Mouse (Mus musculus): ENCODE measurements at regions not wholly inside any gene's neighbourhood (a gene's known extent, or its start where the extent isn't known, plus 50 kb on each side); places are given as distances from the start of the nearest gene placed in this dataset.

DNA sequence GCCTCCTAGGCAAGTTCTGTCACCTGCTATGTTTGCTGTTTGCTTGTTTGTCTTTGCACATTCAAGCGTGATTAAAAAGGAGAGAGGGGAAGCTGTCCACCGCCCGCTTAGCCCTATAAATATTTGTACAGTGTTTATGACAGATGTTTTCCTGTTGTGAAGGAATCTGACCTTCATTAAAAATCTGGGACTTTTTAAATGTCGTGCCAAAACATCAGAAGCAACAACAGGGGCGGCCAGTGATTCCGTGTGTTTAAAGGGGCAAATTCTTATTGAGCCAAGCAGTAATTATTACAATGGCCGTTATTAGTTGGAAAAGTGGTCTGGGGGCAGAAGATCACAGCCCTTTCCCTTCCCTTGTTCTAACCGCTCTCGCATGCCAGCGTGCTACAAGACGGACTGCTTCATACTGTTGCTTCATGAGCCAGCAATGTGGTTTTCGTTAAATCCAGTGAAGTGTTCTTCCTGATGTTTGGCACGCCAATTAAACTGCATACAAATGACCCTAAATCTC, 119.3 kb downstream of the Gas1 start:
- no peak for DNase-seq

DNA sequence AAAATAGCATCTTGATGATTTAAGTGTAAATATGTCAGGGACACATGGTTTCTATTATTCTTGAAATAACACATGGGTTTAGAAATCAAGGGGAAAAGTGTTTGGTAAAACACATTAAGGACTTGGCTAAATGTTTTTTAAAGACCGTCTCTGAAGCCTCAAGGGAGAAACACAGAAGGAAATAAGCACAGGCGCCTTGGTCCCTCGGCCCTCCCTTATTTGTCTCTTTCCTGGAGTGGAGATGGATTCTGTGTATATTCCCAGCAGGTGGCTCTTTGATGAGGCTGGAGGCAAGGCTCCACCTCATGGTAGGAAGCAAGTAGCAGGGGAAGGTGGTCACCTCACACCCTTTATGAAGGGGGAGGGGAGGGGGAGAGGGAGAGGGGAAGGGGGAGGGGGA, 122.6 kb downstream of the Gas1 start:
- no peak for DNase-seq

DNA sequence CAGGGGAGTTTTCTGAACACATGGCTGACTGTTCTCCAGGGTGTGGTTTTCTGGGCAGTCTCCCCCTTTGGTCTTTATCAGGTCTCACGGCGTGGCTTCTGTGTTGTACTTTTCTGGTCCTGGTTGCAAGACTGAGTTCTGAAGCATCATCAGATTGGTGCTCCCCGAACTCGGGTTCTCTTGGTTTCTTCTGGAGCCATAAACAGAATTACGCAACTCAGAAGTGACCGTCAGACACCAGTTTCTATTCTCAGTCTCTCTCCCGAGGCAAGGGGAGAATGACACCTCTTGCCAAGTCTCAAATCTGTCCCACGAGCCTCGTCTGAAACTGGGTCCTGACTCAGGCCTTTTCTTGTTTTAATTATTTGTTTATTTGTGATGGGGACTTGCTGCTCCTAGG, 123.1 kb downstream of the Gas1 start:
- DNase-seq = no peak

DNA sequence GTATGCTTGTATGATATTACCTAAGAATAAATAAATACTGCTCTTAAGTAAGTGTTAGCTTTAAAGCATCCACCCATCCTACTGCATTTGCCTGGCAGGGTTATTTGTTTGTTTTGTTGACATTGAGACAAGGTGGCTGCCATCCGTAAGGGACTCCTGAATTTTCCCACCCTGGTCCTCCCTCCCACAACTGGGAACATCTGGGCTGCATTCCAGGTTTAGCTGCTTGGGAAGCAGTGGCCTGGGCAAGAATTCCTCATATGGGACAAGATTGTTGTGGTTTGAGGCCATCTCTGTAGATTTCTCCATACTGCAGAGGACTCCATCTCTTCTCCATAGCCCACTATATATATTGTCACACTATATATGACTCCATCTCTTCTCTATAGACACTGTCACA, 125.3 kb downstream of the Gas1 start:
- no peak for DNase-seq

DNA sequence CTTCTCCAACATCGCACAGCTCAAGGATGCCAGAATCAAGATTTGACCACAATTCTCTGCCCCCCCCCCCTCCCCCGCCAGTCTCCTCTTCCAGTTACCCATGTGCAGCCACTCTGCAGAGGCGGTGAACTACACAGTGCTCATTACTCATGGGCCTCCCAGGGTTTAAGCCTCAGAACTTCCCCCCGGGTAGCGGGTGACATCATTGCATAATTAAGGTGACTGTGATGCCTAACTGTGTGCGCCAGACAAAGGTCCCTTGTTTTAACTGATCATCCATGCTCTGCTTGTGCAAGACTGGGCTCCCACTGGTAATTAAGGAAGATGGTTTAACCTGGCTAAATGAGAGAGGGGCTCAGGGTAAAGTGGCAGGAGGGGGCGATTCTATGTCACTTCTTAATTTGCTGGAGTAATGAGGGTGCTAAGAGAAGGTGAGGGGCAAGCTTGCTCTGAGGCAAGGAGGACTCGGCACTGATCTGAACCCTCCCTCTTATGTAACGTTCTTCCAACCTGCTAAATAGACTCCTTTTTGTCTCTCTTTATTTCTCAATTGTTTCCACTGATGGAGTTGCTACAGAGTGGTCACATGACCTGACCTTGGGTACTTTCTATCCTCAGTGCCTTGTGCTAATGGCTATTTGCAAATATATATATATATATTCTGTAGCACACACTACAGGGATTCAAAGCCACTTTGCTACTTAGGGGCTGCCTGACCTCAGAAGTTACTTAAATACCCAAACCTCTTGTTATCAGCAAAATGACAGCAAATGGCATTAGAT, 126.2 kb downstream of the Gas1 start:
- no peak for DNase-seq

DNA sequence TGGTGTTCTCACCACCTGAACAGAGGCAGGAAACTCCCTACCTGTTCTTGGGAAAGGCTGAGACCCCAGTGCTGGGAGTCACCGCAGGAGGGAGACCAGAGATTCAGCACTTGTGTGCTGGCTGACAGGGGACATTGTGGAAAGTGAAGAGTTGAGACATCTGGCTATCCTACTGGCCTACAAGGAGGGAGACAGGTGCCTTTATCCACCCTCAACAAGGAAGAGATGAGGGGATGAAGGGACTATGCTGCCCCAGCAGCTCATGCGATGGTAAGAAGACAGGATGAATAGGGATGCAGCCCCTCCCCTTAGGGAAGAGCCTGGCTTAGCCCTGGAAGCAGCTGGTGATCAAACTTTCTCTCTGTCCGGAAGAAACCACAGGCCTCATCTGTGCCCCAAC, 127.5 kb downstream of the Gas1 start:
- no peak for DNase-seq

DNA sequence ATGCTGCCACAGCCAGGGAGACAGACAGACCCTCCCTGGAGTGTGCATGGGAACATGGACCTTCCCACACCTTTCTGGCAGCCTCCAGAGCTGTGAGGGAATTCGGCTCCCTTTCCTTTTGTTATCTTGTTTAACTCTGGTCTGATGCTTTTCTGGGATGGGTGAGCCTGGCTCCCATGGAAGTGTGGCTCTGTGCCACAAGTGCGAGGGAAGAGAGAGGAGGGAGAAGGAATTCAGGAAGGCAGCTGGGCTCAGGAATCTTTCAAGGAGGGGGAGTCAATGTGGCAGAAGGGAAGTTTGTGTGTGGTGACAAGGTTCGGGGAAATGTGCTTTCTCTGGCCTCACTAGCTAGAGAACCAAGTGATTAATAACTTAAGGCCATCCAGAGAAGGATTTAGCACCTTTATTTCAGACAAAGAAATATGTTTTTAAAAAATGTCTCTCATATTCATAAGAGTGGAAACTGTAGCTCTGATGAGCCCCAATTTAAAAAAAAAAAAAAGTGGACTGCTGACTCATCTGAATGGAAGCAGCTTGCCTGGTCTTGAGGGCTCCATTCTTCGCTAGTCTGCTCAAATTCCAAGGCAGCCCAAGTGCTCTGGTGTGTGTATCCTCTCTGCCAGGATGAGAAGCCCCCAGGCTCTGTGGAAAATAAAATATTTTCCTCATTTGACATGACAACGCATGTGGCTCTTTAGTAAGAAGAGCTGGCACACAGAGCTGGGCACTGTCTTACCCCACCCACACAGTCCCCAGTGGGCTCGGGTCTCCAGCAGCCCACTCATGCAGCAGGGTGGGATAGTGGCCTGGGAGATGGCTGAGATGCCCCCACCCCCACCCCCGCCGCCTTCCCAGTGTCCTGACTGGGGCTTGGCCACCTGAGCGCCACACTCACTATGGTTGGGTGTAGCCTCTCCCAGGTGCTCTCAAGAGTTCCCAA, 129.1 kb downstream of the Gas1 start:
- DNase-seq = no peak

DNA sequence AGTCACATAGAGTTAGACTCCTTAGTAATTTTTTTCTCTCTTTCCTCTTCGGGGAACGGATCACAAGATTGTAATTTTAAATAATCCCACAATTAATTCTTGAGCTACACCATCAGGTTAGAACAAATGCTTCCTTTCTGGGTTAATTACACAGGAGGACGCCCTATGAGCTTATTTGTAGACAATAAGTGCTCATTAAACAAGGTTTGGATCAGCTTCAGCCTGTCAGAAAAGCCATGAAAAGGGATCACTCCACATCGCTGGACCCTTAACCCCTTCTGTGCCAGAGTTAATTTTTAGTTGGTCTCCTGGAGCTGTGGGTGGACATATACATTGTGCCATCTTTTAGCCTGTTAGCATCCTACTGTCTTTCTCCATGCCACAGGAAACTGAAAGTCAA, 131.4 kb downstream of the Gas1 start:
- no peak for DNase-seq

DNA sequence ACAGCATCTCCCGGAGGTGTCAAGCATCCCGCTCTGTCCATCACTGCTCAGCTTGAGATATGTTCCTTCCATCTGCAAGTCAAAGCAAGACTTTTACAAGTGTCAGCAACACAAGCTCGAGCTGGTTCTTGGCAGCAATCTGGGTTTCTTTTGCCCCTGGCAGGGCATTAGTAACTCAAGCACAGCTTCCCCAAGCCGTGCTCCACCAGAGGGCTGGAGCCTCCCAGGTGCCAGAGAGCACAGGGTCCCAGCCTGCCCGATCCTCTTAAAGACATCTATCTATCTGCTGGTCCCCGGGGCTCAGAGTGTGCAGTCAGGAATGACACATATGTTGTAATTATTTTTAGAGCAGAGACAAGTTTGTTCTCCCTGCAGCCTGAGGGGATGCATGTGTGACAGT, 132.3 kb downstream of the Gas1 start:
- DNase-seq = no peak

DNA sequence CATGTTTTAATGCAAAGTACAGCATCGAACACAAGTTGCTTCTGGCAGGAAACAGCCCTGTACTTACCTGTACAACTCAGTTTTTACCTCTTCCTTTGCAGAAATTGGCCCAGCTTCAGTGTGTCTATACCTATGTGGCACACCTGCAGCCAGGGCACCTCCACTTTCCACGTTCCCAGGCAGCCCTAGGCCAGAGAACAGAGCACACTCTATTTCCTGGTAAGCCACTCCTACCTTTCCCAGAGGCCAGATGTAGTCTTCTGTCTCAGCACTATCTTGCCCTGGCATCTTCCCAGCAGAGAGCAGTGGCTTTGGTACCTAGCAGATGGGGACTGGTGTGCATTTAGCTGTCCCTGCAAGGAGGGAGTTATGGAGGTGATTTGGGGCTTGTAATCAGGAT, 134.7 kb downstream of the Gas1 start:
- no peak for DNase-seq

DNA sequence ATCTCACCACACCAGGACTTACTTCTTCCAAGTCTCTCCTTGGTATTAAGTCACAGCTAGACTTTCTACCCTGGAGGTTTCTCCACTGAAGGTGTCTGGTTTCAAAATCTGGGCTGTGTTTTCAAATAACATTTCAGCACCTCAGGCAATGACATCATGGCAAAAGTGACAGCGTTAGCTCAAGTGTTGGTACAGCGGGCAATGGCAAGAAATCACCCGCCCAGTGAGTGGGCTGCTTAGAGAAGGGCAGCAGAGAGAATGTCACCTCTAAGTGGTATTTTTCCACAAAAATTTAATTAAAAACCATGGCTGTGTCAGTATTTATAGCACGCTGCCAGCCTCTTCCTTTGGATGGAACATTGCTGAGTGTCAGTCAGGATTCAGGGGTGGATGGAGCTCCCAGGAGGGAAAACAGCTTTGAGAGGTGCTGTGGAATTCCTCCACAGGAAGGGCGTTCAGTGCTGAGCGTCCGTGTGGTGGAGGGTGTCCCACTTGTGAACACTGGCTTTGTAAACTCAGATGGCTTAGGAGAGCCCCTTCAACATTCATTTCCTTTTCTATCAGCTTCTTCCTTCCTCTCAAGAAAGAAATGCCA, 141.5 kb downstream of the Gas1 start:
- no peak for DNase-seq

DNA sequence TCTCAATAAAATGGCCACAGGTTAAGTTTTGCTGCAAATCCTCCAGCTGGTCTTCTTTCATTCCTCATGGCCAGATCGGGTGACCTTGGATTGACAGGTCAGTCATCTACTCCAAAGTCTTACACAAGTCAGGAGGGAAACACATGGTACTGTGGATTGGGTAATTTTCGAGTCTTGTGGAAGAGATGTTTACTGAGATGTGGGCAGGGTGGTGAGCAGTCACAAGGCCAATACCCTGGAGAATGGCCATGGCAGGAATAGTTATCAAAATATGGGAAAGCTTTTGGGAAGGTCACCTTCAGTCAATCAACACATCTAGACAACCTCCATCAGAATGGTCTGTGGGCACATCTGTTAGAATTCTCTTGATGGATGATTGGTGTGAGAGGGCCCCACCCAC, 144.0 kb downstream of the Gas1 start:
- no peak for DNase-seq

DNA sequence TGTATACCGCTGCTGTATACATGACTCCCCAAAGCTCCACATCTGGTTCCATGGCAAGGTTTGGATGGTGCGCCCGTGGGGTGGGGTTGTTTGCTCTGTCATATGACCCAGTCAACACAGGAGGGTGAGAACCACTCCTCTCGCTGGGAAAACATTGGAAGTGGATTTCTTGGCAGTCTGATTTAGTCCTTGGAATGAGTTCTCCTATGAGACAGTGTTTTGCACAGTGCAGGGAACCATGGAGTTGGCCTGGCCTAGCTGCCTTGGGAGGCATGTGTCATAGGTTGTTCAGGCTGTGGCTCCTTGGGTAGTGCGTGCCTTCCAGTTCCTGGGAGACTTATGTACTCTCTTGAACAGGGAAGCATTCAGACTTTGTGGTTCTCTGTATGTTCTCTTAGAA, 144.6 kb downstream of the Gas1 start:
- no peak for DNase-seq

DNA sequence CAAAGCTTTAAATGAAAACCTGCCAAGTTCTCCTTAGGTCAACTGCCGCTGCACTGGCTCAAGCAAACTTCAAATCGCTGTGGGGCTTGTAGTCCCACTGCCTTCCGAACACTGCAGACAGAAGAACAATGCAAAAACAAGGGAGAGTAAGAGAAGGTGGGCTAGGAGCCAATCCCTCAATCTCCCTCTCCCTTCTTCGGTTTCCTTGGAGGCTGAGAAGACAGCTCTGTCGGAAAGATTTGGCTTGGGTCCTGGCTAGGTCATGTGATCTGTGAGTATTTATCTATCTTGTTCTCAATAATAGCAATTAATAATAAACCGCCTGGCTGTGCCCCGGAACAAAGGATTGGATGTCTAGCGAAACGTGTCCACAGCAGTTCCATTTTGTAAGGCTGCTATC, 147.6 kb downstream of the Gas1 start:
- DNase-seq = no peak

DNA sequence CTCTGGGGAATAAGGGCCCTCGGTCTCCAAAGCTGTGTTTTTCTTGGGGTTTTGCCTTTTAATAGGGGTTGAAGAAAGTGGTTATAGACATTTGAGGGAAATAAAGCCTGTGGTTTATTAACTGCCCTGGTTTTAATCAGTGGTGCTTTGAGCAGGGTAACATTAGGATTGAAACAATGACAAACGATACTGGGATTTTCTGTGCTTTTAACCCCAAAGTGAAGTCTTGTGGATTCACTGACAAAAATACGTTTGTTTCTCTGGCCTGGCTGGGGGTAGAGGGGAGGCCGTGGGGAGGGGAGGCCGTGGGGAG, 157.0 kb downstream of the Gas1 start:
- no peak for DNase-seq

DNA sequence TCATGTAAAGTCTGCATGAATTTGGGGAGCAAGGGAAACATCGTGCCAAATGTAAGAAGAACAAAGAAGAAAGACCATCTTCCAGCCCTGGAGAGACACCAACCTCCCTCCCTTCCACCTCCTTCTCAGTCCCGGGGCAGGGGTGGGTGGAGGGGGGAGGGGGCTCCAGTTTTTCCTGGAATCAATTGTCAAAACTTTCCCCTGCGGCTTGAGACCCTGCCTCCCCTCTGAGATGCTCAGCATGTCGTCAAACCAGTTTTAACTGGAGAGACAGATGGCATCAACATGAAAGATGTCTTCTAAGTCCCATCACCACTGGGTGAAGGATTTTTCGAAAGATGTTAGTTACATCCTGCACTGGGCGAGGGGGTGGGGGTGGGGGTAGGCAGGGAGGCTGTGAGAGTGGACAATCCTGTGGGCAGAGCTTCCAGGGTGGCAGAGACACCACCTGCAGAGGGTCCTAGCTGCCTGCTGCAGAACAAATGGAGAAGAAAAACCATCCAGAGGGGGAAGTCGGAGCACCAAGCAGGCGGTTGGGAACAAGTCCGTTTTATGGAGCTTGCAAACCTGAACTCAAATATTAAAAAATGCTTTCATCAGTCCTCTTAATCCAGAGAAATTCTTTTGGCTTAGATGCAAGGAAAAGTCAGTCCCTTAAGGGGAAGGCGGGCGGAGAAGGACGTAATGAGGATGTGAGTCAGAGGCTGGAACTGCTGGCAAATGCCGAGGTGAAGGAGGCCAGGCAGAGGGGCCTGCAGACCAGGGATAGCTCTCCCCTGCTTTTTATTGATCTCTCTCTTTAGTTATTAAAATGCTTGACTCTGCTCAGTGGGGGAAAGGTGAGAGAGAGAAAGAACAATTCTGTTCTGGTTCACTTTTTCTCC, 157.6 kb downstream of the Gas1 start:
- no peak for DNase-seq

DNA sequence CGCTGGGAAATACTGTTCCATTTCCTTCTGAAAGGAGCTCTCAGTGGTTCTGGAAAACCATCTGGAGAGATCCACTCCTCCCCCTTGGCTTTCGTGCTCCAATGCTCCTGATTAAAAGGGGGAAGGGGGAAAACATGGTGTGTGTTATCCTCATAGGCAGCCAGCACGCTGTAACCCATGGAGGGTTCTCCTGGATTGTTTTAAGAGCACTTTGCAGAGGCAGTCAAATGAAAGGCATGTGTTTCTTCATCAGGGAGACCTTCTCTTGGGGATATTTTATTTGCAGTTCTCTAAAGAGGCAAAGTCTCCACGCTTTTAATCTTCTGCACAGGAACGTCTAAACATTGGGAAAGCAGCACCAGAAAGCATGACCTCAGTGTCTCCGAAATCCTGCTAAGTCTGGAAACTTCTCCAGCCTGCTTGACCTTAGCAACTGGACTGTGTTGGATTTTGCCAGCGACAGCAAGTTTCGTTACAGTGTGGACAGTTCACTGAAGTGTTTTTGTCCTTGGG, 161.3 kb downstream of the Gas1 start:
- DNase-seq = no peak

DNA sequence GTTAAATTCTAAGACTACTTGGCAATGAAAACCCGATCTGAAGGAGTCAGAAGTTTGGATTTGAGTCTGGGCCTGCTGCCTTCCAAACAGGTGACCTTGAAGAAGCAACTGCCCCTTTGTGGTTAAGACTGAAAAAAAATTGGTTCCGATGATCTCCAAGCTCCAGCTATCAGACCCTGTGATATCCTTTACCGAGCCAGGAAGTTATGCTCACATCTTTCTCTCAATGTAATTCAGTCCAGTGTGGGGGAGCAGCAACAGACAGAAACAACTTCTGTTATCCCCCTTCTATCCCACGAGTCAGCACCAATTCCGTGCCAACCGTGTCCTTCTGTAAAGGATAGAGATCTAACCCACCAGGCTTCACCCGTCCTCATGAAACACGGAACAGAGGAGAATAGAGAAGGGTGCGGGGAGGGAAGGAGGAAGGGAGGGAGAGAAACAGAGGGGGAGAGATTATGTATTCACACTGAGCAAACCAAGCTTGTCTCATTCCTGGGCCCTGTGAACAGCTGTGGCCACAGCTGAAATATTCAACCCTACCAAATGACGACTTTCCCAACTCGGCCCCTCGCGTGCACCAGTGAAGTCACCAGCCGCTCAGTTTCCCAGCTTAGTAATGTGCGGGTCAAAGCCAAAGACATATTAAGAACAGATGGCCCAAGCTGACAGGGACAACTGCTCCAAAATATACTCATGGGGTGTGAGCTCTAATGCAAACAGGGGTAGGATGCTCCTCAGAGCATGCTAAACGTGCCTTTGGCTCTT, 164.9 kb downstream of the Gas1 start:
- no peak for DNase-seq

DNA sequence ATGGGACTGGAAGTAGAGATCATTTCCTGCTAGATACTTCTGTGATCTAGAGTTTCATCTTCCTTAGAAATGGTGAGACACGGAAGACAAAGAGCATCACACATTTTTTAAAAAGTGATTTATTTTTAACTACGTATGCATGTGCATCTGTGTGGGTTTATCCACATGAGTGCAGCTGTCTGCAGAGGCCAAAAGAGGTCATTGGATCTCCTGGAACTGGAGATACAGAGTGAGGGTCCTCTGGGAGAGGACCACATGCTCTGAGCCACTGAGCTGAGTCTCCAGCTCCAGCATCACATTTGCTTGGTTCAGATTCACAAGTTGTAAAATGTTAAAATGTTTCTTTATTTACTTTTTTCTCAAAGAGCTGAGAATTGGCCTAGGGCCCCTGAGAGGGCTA, 166.1 kb downstream of the Gas1 start:
- DNase-seq = no peak

DNA sequence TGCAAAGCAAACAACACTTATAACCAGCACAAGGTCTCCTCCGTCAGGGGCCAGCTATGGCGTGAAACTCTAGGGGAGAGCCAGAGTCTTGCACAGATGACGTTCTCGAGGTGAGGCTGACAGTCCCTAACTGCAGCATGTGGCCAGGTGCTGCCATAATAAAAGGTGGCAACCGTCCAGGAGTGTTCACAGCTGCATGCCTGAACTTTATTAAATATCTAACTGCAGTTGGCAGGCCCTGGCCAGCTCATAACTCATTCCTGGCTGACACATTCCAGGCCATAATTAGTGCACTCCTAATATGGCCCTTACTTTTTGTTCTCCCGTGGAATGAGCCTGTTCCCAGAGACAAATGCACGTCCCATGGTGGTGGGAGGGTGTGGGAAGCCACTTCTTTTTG, 169.6 kb downstream of the Gas1 start:
- no peak for DNase-seq

DNA sequence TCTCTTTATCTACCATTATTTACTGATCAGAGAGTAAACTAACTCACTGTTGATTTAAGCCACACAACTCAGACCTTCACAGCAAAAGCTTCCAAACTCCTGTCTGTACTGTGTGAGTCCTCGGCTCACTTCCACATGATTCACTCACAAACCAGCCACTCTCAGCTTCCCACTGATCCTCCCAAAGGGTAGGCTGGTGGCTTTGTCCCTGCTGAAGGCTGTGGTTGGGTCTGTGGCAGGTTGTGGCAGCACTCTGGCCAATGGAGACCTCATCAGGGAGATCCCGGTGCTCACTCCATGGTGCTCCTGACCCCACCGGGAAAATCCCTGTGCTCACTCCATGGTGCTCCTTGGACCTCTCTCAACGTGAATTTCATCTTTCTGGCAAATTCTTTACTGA, 170.1 kb downstream of the Gas1 start:
- DNase-seq = no peak

DNA sequence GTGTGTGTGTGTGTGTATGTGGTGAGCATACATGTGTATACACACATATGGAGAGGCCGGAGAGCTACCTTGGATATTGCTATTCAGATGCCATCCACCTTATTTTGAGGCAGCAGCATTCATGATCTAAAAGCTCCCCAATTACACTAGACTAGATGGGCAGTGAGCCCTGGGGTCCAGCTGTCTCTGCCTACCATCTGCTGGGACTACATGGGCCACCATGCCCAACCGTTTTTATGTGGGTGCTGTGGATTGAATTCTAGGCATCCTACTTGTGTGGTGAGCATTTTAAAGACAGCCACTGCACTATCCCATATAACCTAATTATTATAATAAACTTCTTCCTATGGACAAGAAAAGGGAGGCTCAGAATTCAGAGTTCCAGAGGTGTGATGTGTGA, 172.6 kb downstream of the Gas1 start:
- no peak for DNase-seq
